Mouse (Mus musculus): ENCODE data around the gene Slc16a8.
"Not testable (repeated sequence)": the region's sequence is repeated elsewhere in the genome, so short reads cannot be mapped to it uniquely, and the experiment has no call there.

The Slc16a8 gene

DNA sequence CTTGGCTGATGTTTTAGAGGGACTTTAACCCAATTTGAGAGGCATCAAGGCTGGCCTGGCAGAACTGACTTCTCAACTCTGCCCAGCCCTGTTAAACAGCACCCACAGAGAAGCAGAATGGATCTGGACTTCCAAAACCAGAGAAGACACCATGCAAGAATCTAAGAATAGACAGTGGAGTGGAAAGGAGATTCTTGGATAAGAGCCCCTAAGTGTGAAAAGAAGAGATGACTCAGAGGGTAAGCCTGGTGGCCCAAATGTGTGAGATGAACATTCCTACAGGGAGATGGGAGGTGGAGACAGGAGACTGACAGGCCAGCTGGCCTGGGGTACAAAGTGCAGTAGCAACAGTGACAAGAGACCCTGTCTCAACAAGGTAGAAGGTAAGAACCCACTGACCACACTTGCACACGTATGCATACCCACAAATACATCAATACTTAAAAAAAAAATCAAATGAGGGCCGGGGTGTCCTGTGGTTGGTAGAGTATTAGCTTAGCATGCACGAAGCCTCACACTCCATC is 8.3 kb upstream of the Slc16a8 start:
- no peak for DNase-seq (ENCODE audit: low read depth, low spot score)

DNA sequence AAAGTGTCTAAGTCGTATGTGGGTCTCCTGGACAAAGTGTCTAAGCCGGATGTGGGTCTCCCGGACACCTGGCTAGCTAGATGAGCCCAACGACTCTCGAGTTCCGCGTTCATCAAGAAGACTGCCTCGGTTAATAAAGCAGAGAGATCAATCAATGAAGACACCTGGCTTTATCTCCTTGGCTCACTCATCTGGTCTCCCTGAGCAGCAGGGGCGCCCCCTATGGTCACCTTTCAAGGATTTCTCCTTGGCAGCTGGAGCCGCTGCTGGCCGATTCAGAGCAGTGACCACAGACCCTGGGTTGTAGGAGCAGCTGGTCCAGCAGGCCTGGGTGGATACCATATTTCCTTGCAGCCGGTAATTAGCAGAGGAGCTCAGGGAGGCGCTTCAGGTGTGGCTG is 7.8 kb upstream of the Slc16a8 start:
- DNase-seq (ENCODE audit: low read depth, low spot score), result no peak

DNA sequence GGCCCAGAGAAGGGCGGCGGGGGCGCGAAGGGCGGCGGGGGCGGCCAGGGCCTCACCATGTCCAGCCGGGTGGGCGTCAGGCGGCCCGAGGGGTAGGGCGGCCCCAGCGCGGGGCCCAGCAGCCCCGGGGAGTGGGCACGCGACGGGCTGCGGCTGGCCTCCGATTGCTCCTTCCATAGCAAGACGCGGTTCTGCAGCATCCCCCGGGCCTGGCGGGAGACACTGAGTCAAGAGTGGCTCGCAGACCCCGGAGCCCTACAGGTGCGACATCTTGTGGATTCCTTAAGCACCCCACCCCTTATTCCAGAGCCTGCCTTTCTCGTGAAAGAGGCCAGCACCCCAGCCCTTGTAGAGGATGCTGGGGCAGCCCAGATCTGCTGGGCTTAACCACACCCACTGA is 7.2 kb upstream of the Slc16a8 start:
- DNase-seq (ENCODE audit: low read depth, low spot score), result no peak

DNA sequence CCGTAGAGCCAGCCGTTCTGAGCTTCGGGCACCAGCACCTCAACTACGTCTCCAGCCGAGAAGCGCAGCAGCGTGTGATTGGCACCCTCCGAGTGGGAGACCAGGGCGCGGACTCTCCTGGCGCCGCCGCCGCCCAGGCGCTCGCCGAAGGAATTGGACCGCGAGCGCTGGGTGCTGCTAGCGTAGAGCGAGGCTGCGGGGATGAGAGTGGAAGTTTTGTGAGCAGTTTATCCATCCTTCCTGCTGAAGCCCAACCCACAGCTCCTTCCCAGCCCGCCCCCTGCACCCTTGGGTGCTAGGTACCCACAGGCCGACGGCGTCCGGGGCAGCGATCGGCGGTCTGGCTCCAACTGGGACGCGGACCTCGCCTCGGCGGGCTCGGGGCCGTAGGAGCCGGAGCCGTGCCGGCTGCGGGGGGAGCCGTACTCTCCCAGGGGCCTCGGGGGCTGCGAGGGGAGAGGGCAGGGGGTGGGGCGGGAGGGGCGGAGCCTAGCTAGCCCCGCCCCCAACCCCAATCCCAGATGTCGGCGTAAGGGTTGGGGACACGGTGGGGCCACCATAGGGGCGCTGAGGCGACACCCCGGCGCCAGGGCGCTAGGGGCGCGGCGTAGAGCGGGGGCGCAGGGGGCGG is 6.6 kb upstream of the Slc16a8 start:
- DNase-seq (ENCODE audit: low read depth, low spot score), result no peak

DNA sequence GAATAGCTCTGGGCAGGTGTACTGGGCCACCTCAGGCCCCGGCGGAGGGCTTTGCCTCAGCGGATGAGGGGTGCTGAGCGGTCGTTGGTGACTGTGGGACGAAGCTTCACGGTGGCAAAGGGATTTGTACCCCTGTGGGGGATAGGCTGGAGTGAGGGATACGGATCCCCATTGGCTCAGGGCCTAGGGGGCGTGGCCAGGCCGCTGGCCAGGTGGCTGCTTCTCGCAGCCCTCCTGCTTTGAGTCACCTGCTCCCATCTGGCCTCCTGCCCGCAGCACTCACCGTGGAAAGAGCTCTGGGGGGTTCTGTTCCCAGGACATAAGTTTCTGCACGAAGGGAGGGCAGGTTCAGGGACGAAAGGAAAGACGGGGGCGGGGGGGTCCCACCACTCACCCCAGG is 4.0 kb upstream of the Slc16a8 start:
- DNase-seq (ENCODE audit: low read depth, low spot score), result no peak

DNA sequence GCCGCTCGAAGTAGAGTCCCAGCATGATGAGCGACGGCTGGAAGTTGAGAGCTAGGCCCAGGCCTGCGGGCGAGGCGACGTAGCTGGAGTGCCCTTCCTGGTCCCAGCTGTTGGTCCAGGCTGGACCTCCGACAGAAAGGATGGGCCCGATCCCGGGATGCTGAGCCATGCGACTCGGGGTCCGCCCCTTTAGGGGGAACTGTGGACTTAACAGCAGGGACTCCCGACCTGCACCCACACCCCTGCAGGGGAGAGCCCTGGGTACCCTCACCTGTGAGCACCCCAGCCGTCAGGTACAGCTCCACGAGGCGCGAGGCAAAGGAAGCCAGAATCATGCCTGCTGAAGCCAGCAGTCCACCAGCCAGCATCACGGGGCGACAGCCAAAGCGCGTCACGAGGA is 2.0 kb downstream of the Slc16a8 start:
- no peak for DNase-seq (ENCODE audit: low read depth, low spot score)

DNA sequence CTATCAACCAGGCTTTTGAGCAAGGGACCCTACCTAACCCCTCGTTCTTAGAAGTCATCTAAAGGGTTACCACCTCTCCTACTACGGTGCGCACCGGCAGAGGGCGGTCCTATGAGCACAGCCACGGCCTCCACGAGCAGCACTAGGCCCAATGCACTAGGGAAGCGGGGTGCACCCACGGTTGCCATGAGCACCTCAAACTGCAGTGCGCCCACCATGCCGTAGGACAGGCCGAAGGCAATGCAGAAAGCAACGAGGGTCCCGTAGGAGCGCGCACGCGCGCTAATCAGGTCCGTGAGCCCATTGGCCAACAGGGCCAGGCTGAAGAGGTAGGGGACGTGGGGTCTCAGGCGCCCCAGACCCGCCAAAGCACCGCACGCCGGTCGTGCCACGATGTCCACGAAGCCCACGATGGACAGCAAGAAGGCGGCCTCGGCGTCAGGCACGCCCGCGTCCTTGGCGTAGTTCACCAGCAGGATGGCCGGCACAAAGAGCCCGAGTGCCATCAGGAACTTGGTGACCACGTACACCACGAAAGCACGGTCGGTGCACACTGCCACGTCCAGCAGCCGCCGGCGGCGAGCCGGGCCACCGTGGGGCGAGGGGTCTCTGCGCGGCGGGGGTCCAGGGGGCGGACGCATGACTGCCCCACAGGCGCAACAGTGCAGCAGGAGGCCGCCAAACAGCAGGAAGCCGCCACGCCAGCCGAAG is 2.6 kb downstream of the Slc16a8 start:
- DNase-seq (ENCODE audit: low read depth, low spot score), result no peak

DNA sequence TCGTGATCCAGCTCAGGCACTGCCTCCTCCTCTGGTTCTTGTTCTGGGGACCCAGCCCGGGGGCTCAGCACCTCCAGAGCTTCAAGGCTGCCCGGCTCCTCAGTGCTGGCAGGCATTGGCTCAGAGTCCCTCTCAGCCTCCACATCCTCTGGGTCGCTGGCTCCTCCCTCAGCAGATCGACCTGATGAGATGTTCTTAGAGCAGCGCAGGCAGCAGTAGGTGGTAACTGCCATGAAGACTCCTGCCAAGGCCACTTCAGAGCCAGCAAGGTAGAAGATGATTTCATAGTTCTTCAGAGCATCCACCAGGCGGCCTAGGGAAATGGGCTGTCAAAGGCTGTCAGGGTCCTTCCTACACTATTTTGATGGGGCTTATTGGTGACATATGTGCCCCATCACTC is 3.4 kb downstream of the Slc16a8 start:
- DNase-seq (ENCODE audit: low read depth, low spot score), result no peak

DNA sequence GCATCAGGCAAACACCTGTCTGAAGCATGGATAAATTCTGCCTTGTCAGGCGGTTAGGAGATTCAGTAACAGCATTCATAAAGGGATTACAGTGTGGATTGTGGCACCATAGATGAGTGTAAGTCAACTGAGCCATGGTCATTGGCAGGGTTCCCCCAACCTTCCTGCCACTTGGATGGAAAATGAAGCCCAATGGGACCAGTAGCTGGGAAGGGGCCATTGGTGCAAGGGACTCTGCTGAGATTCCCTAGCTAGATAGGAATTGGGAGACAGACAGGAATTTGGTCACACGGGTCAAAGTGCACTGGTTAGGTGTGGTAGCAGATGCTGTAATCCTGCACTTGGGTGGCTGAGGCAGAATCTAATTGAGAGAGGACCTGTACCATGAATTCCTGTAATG is 4.3 kb downstream of the Slc16a8 start:
- DNase-seq (ENCODE audit: low read depth, low spot score), result no peak

DNA sequence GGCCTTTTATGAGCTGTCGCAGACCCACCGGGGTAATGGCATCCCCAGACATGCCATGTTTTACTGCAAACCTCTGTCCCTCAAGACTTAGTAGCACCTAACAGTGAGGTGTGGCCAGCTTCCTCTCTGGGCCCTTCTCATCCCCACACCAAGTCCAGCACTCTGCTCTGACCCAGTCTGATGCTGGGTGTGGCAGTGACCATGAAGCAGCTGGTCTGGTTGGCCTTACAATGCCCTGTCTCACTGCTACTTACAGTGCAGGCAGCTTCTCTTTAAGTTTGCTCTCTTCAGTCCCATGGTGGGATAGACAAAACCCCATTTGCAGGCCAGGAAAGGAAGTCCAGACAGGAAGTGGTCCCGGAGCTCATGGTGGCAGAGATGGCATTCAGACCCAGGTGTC is 9.2 kb downstream of the Slc16a8 start:
- no peak for DNase-seq (ENCODE audit: low read depth, low spot score)

DNA sequence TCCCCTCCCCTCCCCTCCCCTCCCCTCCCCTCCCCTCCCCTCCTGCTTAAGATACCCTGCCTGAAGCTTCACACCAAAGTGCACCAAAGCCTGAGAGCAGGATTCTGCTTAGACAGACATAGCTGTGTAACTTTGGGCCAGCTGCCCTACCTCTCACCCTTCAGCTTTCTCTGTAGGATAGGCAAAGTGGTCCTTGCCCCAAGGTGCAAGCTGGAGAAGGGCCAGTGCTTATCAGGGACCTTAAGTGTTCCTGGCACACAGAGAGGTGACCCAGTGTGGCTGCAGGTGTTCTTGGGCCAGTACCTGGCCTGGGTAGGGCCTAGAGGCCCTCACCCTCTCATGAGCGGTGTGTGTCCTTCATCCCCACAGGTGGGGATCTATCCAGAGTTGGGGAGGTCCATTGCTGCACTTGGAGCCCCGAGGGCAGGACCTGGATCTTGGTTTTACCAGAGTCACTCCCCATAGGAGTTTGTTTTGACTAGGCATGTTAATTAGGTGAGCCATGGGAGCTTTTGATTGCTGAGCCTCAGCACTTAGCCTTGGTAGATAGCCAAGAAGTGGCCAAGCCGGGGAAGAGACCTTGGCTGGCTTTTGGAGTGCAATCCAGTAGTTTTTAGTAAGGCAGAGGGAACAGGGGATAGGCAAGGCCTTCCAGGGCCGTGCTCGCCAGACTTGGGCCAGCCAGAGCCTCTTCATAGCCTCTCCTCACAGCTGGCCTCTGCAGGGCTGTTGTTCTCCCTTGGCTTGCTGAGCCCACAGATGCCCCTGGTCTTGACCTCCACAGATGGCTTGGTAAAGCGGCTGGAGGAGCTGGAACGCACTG is 10.3 kb downstream of the Slc16a8 start:
- DNase-seq (ENCODE audit: low read depth, low spot score), result no peak

DNA sequence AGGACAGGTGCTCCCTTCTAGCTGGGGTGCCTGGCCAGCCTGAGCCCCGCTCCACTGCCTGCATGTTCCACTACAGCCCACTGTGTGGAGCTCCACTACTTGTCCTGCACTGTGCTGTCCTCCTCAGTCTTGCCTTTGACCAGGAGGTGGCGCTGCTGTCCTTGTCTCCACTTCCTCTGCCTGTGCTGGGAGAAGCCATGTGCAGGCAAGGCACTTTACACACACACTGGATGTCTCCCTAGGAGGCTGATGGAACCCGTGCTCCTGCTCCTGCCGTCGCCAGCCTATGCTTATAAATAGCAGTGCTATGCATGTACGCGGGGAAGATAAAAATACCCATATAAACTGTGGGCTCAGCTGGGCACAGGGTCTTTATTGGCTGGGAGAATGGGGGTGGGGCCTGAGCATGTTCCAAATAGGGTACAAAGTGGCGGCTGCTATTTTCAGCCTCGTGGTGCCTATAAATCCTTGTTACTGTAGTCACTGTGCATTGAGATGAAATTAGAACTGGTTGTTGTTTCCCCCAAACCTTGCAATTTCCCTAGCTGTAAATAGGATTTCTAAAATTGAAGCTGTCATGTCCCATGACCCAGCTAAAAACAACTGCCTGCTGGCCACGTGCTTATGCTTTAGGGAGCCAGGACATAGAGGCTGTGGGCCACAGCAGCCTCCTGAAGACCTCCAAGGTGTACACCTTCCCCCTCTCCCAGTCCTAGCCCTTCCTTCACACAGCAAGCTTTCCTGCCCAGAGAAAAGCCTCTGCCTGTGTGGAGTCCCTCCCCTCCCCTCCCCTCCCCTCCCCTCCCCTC is 11.1 kb downstream of the Slc16a8 start:
- DNase-seq (ENCODE audit: low read depth, low spot score), result peak; percentile 96

DNA sequence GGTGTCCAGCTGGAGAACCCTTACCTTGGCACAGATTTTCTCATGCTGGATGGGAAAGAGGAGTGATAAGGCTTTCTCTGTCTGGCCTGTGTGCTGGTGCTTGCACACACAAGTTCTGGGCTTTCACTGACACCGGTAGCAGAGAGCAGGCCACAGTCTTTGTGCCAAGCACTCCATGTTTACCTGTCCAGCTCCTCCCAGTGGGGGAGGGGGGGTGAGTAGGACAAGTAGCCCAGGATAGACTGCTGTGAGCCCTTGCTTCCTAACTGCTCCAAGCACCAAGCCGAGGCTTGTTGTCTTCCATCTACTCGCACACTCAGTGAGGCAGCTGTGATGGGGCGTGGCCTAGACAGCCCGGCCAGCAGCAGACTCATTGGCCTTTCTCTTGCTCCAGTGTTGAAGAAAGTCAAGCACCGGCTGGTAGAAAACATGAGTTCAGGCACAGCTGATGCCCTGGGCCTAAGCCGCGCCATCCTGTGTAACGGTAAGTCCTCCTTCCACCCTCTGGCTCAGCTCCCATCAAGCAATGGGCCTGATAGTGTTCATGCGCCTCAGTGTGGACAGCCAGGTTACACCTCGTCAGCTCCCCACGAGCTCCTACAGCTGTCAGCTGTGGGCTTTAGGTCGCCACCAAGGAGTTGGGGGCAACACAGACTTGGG is 11.9 kb downstream of the Slc16a8 start:
- DNase-seq (ENCODE audit: low read depth, low spot score), result no peak

DNA sequence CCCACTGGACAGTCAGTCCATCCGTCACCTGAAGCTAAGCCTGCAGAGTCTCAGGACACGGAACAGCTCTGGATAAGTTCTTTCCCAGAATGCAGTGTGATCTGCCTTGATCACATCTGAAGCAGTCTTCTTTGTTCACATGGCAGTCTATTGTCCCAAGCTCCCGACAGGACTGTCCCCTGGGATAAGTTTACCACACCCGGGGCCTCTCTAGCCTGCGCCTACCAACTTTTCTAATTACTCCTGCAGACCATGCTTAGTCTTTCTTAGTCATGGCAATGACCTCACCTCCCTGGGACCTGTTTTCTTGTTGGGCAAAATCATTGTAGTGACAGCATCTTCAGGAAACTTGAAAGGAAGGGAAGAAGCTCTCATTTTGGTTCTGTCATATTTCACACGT is 16.5 kb downstream of the Slc16a8 start:
- no peak for DNase-seq (ENCODE audit: low read depth, low spot score)

DNA sequence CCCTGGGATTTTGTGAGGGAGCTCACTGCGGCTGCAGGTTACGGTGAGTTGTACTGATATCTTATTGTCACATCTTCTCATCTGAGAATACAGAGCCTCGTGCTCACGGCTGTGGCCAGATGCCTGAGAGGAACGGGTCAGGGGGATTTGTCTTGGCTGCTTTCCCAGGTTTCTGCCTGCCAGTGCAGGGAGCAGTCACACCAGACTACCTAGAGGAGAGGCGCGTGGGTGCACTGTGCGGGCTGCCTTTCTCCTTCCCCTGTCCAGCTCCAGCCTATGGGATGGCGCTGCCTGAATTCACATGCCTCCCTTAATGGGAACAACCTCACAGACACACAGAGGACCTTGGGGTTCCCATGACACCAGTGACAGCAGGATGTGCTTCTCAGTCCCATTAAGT is 19.3 kb downstream of the Slc16a8 start:
- DNase-seq (ENCODE audit: low read depth, low spot score), result no peak

DNA sequence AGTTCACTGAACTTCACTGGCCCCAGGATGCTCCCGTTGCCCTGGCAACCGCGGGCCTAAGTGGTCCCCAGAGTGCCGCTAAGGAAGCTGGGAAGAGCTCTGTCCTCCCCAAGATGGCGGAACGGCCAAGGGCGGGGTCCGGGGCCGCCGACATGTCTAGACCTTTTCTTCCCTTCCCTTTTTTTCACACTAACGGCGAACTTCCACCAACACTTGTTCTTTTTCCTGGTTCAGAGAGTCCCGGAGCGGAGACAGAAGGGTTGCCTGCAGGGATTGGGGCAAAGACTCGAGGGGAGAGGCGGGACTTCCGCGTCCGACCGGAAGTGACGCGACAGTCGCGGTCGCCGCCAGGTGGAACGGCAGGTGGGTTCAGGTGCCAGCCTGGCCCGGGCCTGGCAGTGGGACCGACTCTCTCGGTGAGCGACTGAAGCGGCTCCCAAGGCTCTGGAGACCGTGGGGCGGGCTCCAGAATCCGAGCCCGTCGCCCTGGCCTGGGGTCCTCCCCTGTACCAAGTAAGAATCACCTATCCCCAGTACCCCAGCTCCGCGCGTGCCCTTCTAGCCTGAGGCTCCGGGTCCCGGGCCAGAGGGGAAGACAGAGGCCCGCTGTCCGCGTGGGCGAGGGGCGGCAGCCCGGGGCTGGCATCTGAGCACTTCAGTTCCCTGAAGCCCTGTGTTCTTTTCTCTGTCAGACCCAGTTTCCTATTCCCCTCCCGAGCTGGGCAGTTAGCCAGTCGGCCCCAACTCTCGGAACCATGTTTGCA is 25.3 kb downstream of the Slc16a8 start, which contains the start of the genes Pick1 and Gm49486:
Gene Pick1, plus strand, starts transcription at position 116 of the 764 bp plus-strand sequence.
Gene Gm49486, plus strand, starts transcription at position 334 of the 764 bp plus-strand sequence.
- peak; percentile 90 for DNase-seq (ENCODE audit: low read depth, low spot score)

DNA sequence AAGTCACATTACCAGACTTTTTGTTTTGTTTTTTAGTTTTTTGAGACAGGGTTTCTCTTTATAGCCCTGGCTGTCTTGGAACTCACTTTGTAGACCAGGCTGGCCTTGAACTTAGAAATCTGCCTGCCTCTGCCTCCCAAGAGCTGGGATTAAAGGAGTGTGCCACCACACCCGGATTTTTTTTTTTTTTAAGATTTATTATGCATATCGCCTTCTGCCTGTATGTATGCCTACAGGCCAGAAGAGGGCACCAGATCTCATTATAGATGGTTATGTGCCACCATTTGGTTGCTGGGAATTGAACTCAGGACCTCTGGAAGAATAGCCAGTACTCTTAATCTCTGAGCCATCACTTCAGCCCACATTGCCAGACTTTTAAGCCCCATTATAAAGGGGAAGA is 28.8 kb downstream of the Slc16a8 start:
- not testable (repeated sequence) for DNase-seq (ENCODE audit: low read depth, low spot score)

DNA sequence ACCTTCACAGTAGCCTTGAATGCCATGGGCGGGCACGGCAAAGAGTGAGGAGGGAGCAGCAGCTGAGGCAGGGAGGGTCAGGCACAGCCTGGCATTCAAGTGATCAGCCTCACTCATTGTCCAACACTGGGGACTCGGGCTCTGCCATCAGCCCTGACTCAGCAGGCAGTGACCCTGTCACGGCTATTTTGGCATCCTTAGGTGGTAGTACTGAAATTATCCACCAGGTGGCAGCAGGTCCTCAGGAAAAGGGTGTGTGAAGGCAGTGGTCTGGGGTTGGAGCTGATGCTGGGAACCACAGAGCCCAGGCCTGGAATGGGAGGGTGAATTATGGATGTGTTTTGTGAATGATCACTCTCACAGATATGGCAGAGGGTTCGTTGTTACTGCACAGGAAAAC is 29.9 kb downstream of the Slc16a8 start:
- DNase-seq (ENCODE audit: low read depth, low spot score), result peak; percentile 91

DNA sequence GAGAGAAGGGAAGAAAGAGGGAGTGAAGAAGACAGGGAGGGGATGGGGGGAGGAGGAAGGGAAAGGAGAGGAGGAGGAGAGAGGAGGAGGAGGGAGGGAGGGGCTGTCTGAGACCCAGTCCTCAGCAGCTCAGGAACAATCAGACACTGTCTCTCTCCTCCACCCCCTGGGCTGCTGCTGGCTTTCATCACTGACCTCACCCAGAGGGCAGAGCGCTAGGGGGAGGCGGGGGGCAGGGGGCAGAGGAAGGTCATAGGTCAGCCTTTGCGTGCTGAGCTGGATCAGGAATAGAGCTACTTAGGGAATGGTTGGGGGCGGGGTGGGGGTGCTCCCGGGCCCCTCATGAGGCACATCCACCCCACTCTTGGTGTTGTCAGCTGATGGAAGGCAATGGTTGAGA is 30.9 kb downstream of the Slc16a8 start:
- DNase-seq (ENCODE audit: low read depth, low spot score), result no peak

DNA sequence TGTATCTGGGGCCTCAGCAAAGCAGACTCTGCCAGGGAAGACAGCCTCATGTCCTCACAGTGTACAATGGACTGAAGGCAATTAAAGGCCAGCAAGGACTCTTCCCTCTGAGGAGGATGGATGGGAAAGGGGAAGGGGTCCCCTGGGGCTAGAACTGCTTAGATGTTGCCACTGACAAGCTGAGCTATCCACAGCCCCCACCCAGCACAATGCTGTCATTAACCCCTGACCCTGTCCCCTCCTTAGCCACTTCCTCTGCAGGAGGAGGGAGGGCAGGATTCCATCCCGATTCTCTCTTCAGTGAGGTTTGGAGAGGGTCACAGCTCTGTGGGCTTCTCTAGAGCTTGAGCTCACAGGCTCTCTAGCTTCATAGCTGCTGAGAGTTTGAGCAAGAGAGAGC is 35.0 kb downstream of the Slc16a8 start:
- no peak for DNase-seq (ENCODE audit: low read depth, low spot score)

Data from forelimb bud, embryonic 11.5 days (tissue).